Mouse (Mus musculus) lung, embryonic 14.5 days (tissue): Measurements from ENCODE around the gene Cyp2s1. TPM values are rescaled to one million over a fixed set of nuclear protein-coding genes. Genes with fewer than 3 reads are reported as not detected.

Experiments
- ATAC-seq: fragments of 200-750 bp; cut with Nextera tagmentation; 2 replicates; pipeline ENCODE4 v1.8.0; 2017; ENCODE audit warnings: mild to moderate bottlenecking, moderate TSS enrichment, moderate library complexity; ENCODE audit not compliant: insufficient read depth
- DNase-seq: peaks from one replicate; pipeline ENCODE4 v3.0.0-alpha.2; 2015
- H3K27ac ChIP-seq: fragments of 300-500 bp; sonication (generic); 2 replicates; pipeline ENCODE4 v1.5.1; 2014; ENCODE audit warnings: low read depth, mild to moderate bottlenecking, moderate library complexity
- H3K27me3 ChIP-seq: fragments of 300-500 bp; sonication (generic); 2 replicates; pipeline ENCODE4 v1.6.1; 2014; ENCODE audit warnings: low read length, control low read depth; ENCODE audit not compliant: insufficient read depth
- H3K36me3 ChIP-seq: fragments of 300-500 bp; sonication (generic); 2 replicates; pipeline ENCODE4 v1.6.1; 2014; ENCODE audit warnings: control low read depth; ENCODE audit not compliant: insufficient read depth
- H3K4me1 ChIP-seq: fragments of 300-500 bp; sonication (generic); 2 replicates; pipeline ENCODE4 v1.6.1; 2014; ENCODE audit warnings: antibody characterized with exemption, control low read depth; ENCODE audit not compliant: insufficient read depth
- H3K4me2 ChIP-seq: fragments of 300-500 bp; sonication (generic); 2 replicates; pipeline ENCODE4 v1.6.1; 2014; ENCODE audit warnings: mild to moderate bottlenecking
- H3K4me3 ChIP-seq: fragments of 300-500 bp; sonication (generic); 2 replicates; pipeline ENCODE4 v1.5.1; 2014; ENCODE audit warnings: low read depth, low read length
- H3K9ac ChIP-seq: fragments of 300-500 bp; sonication (generic); 2 replicates; pipeline ENCODE4 v1.6.1; 2014
- H3K9me3 ChIP-seq: fragments of 300-500 bp; sonication (generic); 2 replicates; pipeline ENCODE4 v1.6.1; 2016; ENCODE audit warnings: low read depth, low read length, control low read depth
- CTCF ChIP-seq: IDR thresholded peaks from 2 replicates; pipeline ENCODE4 v1.5.1; 2016; ENCODE audit warnings: antibody characterized with exemption, low read depth
- WGBS: fragments of 180-500 bp; shearing (Covaris S2); extraction: QIAGEN DNeasy Blood & Tissue Kit; methylation state at CpG from one replicate; pipeline ENCODE4 v1.1.7; 2014; 5-methylcytosine and 5-hydroxymethylcytosine counted together
- polyA plus RNA-seq: library from polyadenylated mRNA; unstranded; fragments of >200 nt; fragmentation: Nextera tagmentation; extraction: Ambion mirVana; gene quantifications from 2 replicates; pipeline ENCODE4 v1.2.1, GENCODE M21; 2014

The Cyp2s1 gene
- polyA plus RNA-seq, 1 experiment from 2014 or later = 3.2 TPM

DNA sequence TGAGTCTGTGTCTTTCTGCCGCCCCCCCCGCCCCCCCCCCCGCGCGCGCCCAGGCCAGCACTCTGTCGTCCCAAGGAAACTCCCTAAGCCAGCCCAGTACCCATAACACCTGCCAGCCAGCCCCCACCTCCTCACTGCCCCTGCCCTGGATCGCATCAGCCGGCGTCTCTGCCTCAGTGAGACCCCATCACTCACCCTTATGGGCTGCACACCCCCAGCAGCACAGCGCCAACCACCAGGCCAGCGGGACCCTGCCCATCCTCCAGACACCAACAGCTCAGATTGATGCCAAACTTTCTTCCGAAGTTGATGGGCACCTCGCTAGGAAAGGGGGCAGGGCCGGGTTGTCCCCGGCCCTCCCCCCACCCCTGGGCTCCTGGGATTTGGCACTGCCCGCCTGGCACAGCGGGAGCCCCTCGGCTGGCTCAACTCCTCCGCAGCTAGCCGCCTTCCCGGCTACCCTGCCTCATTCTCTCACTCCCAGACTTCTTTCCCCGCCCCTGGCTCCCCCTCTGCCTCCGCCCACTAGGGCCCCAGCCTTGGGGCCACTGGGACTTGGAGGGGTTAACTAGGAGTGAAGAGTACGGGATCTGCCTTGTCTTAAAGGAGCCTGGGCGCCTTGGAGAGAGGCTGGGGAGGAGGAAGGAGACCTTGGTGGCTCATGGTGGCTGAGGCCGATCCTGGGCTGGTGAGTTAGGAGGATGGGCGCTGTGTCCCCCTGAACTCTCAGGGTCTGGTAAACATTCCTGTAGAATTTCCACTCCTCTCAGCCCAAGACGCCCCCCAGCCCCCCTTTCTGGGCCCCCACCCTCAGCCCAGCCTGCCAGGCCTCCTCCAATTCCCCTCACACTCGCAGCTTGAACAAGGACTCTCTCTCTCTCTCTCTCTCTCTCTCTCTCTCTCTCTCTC lies 28.2 kb downstream of the Cyp2s1 start, which contains the start of gene Axl:
Axl (minus strand) TSS at position 486 of the 909 bp plus-strand sequence.
- ATAC-seq (peak; percentile 93), DNase-seq (peak; percentile 87)
- no peaks in the 10 kb centered on the region for H3K4me1 ChIP-seq
- under 1% methylated on average over 30 of the region's 30 CpGs for WGBS
- H3K4me3 ChIP-seq = peak within 1 kb of the TSS; percentile 60
- peak within 1 kb of the TSS; percentile 89 for H3K4me2 ChIP-seq
- H3K27me3 ChIP-seq = no peaks in the 10 kb centered on the region
- H3K9me3 ChIP-seq = no peaks in the 10 kb centered on the region
- peak within 1 kb of the TSS; percentile 22; the same call in 1 of the 2 replicates for H3K27ac ChIP-seq
- H3K36me3 ChIP-seq = no peaks in the 10 kb centered on the region
- H3K9ac ChIP-seq = peak within 1 kb of the TSS; percentile 24
- no peak for TF ChIP-seq CTCF

DNA sequence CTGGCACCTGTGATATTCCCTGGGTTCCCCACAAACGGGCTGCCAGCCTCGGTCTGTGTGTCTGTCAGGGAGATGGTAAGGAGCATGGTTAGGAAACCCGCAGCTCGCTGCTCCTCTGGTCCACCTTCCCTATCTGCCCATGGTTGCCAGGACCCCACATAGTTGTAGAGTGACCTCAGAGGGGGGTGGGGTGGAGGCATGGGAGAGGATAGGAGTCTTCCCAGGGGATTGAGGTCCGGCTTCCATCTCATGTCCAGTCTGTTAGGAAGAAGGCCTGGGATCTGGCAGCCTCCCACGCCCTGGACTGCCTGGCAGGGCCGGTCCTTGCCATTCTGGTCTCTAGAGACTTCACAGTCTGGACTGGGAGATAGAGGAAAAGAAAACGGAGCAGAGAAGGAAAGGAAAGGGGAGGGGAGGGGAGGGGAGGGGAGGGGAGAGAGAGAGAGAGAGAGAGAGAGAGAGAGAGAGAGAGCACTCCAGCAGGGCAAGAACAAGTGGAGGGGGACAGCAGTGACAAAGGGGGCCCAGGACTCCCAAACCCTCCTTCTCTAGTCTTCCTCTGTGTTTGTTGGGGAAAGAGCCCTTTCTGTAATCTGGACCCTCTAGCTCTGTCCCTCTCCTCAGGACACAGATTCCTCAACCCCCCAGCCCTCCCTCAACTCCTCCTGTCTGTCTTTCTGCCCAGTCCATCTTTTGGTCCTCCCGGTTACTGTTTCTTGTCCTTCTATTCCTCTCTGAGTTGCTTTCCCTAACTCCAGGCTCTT lies 29.1 kb downstream of the Cyp2s1 start:
- DNase-seq = peak; percentile 11
- H3K9ac ChIP-seq = peak overlapping the region; percentile 24
- no peaks in the 10 kb centered on the region for H3K36me3 ChIP-seq
- H3K4me1 ChIP-seq = no peaks in the 10 kb centered on the region
- H3K9me3 ChIP-seq = no peaks in the 10 kb centered on the region
- no peak for TF ChIP-seq CTCF
- H3K27me3 ChIP-seq = no peaks in the 10 kb centered on the region
- ATAC-seq = peak; percentile 18
- peak overlapping the region; percentile 89 for H3K4me2 ChIP-seq
- H3K4me3 ChIP-seq = peak overlapping the region; percentile 60
- WGBS = 21% methylated on average over 8 of the region's 9 CpGs
- H3K27ac ChIP-seq = peak overlapping the region; percentile 22; the same call in 1 of the 2 replicates

DNA sequence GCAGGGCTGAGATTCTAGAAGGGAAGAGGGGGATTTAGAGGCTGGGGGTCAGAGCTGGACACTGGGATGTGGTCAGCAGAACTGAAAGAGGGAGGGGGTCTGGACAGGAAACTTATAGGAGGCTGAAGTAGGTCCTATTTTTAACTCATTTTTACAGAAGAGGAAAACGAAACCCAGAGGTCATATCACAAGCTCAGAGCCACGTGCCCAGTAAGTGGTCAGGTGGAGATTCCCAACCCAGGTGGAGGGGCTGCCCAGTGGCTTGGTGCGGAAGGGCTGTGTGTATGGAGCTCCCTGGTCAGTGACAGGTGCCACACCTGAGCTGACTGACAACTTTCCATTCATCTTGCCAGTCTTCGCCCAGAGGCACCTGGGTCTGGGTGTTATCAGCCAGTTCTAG lies 29.7 kb downstream of the Cyp2s1 start:
- no peak for TF ChIP-seq CTCF
- Histone ChIP-seq H3K36me3 (no peaks in the 10 kb centered on the region), H3K27ac (no peak overlapping the region), H3K9ac (no peak overlapping the region), H3K4me1 (0 out of 2 replicates have a peak, but pooled peaks cover under 1% of the 10 kb centered on the region), H3K4me3 (peak overlapping the region; percentile 60; the same call in 1 of the 2 replicates), H3K4me2 (peak overlapping the region; percentile 89), H3K27me3 (no peaks in the 10 kb centered on the region), H3K9me3 (no peaks in the 10 kb centered on the region)
- no peak for DNase-seq
- ATAC-seq = no peak
- WGBS = 66% methylated on average over 4 of the region's 4 CpGs

DNA sequence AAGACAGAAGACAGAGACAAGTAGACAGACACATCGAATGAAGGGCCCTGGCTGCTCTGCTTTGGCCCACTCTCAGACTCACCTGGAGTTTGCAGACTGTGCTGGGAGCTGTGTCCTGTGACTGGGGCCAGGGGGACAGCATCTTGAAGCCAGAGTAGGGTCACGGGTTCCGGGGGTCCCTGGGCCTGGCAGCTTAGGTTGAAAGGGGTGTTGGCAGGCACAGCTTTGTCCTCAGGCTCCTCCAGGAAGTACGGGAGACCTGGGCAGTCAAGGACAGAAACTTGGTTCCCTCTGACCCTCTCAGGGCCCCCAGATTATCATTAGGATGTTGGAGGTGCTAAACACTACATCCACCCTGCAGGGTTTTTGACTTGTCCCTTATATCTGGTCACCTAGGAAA lies 31.0 kb downstream of the Cyp2s1 start:
- TF ChIP-seq CTCF = no peak
- no peak overlapping the region for H3K9ac ChIP-seq
- no peak overlapping the region for H3K27ac ChIP-seq
- WGBS = 63% methylated on average over 4 of the region's 4 CpGs
- DNase-seq (no peak), ATAC-seq (no peak)
- H3K36me3 ChIP-seq = no peaks in the 10 kb centered on the region
- H3K4me2 ChIP-seq = no peak overlapping the region
- H3K27me3 ChIP-seq = no peaks in the 10 kb centered on the region
- 0 out of 2 replicates have a peak, but pooled peaks cover 10% of the 10 kb centered on the region for H3K4me1 ChIP-seq
- no peak overlapping the region for H3K4me3 ChIP-seq
- H3K9me3 ChIP-seq = no peaks in the 10 kb centered on the region

DNA sequence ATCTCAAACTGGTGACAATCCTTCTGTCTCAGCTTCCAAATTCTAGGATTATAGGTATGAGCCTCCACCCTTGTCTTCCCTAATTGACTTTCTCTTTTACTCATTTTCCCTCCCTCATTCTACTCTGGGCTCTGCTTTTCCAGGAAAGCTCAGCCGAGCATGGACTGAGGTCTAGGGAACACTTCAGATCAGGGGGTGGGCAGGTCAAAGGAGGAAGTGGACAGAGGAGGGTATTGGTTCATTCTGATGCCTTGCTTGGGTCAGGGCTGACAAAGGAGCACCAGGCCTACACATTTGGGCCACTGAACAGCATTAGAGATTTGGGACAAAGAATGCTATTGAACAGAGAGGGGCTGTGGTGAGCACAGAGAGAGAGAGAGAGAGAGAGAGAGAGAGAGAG lies 31.9 kb downstream of the Cyp2s1 start:
- H3K36me3 ChIP-seq = no peaks in the 10 kb centered on the region
- H3K27me3 ChIP-seq = no peaks in the 10 kb centered on the region
- no peak overlapping the region for H3K27ac ChIP-seq
- ATAC-seq = no peak
- 52% methylated on average over 1 of the region's 1 CpGs for WGBS
- H3K9ac ChIP-seq = no peak overlapping the region
- no peak for DNase-seq
- H3K9me3 ChIP-seq = no peaks in the 10 kb centered on the region
- no peak overlapping the region for H3K4me2 ChIP-seq
- TF ChIP-seq CTCF = no peak
- 0 out of 2 replicates have a peak, but pooled peaks cover 10% of the 10 kb centered on the region for H3K4me1 ChIP-seq
- H3K4me3 ChIP-seq = no peak overlapping the region

DNA sequence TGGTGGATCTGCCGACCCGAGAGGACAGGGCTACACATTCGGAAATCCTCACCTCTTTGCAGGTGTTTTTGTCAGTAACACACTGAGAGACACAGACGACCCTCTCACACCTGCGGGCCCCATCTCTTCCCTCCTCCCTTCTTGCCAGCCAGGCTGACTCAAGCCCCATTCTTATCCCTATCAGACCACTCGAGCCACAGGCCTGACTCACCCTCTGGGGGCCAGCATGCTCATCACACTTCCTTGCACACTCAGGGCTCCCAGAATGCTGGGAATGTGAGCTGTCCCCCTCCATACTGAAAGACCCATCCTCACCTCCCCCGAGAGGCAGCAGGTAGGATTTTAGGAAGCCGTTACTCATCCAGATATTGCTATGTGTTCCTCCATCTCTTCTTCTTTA lies 33.0 kb downstream of the Cyp2s1 start:
- no peak overlapping the region for H3K4me2 ChIP-seq
- no peaks in the 10 kb centered on the region for H3K9me3 ChIP-seq
- H3K27me3 ChIP-seq = no peaks in the 10 kb centered on the region
- no peak overlapping the region for H3K4me3 ChIP-seq
- DNase-seq (no peak), ATAC-seq (no peak)
- WGBS = 56% methylated on average over 8 of the region's 8 CpGs
- no peaks in the 10 kb centered on the region; the same call in 1 of the 2 replicates for H3K36me3 ChIP-seq
- H3K4me1 ChIP-seq = peaks cover 10% of the 10 kb centered on the region; the same call in 1 of the 2 replicates
- TF ChIP-seq CTCF = no peak
- no peak overlapping the region for H3K9ac ChIP-seq
- no peak overlapping the region for H3K27ac ChIP-seq
